Mouse (Mus musculus): ENCODE measurements at regions not wholly inside any gene's neighbourhood (a gene's known extent, or its start where the extent isn't known, plus 50 kb on each side); places are given as distances from the start of the nearest gene placed in this dataset.
A peak's percentile ranks its signal among the peaks of the same experiment; 100 is the strongest.

DNA sequence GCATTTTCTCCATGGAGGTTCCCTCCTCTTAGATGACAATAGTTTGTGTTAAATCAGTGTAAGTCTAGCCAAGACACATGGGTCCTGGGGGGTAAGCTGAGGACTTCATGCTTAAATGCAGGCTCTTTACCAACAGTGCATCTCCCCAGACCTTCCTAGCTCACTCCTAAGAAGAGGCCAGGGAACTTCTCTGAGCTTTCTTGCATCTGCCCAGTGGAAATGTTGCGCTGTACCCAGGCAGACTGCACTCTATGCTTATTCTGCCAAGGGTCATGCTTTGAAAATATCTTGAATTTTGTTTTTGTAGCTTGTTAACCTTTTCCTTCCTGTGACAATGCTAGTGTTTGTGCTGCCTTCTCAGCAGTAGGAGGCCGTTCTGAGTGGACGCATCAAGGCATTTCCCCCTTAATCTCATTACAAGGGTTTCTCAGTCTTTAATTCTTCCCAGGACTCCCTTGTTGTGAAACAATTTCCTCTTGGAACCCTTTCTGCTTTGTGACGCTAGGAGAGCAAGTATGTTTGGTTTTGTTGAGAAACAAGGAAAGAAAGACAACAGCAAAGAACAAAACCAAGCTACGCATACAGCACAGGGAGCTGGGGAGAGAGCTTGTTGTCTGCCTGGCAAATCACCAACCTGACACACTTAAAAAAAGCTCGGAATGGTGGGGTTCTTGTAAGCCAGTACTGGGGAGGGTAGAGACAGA lies 88.3 kb upstream of the Irf2bp2 start:
- DNase-seq (ENCODE audit: low spot score) = no peak

DNA sequence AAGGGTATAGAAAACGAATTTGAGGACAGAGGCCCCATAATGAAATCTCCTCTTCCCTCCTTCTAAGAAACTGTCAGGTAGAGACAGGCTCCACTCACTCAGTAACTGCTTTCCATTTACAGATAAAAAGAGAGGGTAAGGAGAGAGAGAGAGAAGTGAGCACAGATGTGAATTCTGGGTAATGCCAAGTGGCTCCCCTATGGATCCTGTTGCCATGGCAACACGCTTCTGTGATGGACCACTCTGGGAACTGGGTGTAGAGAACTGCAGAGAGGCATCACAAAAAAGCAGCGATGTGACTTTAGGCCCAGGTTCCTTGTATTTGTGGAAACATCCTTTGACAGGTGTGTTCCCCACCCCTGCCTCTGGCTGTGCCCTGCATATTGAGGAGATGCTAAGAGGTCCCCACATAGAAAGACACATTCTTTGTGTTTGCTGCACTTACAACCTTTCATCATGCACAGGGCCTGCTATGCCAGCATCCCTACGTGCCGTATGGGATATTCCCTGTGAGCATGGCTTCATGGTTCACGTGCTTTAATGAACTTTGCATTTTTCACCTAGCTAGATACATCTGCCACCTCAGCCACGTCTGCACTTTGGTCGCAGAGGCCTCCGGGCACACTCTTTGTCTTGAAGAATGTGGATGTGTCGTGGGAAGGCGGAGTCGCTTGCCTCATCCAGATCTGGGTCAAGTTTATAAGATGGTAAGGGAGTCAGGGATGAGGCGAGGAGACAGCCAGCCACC lies 84.4 kb upstream of the Irf2bp2 start:
- DNase-seq (ENCODE audit: low spot score) = no peak

- DNase-seq (ENCODE audit: low spot score) = no peak
Measured at GRCm38 (mm10) chr8:126675153-126675552, 81.4 kb upstream of the Irf2bp2 start.

- no peak for DNase-seq (ENCODE audit: low spot score)
Measured at GRCm38 (mm10) chr8:126673038-126673740, 79.4 kb upstream of the Irf2bp2 start.

DNA sequence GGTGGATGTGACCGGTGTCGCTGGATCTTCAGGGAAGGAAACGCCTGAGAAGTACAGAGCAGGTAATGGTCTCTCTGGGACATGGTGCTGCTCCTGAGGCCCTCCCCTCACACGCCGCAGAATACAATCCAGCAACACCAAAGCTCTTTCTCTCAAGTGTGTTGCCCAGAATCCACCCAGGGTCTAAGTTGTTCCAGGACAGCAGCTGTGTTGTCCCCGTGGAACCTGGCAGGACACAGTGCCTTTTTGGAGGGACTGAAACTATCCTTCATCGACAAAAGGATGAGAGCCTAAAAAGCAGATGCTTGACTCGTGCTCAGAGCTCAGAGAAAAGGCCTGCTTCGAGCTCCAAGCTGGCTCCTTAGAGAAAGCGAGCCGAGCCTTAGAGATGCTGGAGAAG lies 77.8 kb upstream of the Irf2bp2 start:
- no peak for DNase-seq (ENCODE audit: low spot score)

GRCm38 (mm10) chr8:126669919-126670318 lies 76.1 kb upstream of the Irf2bp2 start:
- no peak for DNase-seq (ENCODE audit: low spot score)

DNA sequence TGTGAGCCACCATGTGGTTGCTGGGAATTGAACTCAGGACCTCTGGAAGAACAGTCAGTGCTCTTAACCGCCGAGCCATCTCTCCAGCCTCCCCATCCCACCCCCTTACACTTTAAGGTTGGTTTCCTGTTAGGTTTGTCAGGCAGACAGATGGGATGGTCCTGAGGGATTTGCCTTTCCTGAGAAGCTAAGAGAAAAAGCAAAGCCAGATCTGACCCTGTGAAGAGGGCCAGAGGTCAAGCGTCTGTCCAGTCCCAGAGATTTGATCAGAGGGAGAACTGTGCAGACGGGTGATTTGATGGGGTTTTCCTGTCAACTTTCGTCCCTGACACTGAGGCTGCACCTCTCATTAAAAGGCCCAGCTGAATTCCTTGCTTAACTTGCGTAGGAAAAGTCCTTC lies 75.4 kb upstream of the Irf2bp2 start:
- no peak for DNase-seq (ENCODE audit: low spot score)

- DNase-seq (ENCODE audit: low spot score) = no peak
Measured at GRCm38 (mm10) chr8:126668657-126669025, 74.9 kb upstream of the Irf2bp2 start.

GRCm38 (mm10) chr8:126667721-126668656 lies 74.2 kb upstream of the Irf2bp2 start:
- DNase-seq (ENCODE audit: low spot score) = no peak

DNA sequence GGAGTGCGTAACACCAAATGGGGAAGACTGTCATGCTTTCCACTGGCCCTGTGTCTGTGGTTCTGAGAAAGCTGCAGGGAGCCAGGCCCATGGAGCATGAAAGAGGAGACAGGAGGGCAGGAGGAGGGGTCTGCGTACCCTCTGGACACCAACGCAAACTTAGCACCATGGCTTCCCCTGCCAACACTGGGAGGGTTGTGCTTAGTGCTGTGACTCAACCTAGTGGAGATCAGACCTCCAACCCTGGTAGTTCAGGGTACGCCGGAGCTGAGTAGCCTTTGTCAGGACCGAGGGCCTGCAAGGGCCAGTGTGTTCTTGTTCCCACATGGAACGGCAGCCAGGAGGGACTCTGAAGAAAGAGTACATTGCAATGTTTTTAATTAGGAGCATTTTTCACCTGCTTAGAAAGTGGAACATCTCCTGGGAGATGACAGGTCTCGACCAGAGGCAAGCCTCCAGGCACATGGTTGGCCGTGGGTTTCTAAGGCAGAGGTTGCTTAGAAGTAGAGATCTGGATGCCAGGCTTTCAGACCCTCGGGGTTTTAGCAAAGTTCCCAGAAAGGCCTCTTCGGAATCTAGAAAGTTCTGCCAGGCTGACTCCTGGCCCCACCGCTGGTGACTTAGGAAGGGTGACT lies 73.4 kb upstream of the Irf2bp2 start:
- no peak for DNase-seq (ENCODE audit: low spot score)

DNA sequence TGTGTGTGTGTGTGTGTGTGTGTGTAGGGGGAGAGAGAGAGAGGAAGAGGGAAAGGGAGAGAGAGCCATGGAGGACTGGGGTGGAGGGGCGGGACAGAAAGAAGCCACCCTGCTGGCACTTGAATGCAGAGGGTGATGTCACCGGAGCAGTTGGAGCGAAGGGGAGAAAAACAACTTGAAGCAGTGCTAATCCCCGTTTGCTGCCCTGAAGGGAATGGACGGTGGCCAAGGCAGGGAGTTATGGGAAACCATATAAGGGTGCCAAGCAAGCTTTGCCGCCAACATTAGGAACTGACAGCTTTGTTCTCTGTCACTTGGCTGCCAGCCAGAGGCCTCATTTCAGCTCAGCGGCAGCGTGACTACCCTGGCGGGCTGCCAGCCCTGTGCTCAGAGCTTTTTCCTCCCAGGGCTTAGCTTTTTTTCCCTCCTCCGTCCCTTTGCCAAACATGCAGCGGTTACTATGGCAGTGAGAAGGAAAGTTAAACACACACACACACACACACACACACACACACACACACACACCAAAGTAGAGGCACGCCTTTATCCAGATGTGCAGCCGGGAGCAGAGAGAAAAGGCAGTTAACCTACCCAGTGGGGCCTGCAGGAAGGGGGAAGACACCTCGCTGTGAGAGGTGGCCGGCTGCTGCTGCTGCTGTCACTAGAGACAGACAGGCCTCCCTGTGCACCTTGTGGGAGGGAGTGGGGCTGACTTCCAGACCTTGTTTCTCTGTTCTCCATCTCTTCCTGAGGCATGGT lies 72.7 kb upstream of the Irf2bp2 start:
- DNase-seq (ENCODE audit: low spot score) = peak; percentile 99

GRCm38 (mm10) chr8:126665581-126666241 lies 71.9 kb upstream of the Irf2bp2 start:
- peak; percentile 60 for DNase-seq (ENCODE audit: low spot score)

DNA sequence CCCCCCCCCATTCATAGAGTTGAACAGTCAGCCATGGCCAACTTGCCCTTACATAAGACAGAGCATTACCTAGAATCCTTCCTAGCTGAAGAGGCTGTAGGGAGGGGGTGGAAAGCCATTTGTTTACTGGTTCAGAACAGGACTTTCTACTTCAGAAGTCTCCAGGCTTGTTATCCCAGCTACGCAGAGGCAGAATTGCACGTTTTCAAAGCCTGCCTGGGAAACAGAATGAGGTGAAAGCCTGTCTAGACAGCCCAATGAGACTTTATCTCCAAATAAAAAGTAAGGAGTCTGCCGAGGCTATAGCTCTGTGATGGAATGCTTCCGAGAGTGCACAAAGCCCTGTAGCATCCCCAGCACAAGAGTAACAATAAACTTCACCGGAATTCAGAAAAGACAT lies 71.1 kb upstream of the Irf2bp2 start:
- no peak for DNase-seq (ENCODE audit: low spot score)

DNA sequence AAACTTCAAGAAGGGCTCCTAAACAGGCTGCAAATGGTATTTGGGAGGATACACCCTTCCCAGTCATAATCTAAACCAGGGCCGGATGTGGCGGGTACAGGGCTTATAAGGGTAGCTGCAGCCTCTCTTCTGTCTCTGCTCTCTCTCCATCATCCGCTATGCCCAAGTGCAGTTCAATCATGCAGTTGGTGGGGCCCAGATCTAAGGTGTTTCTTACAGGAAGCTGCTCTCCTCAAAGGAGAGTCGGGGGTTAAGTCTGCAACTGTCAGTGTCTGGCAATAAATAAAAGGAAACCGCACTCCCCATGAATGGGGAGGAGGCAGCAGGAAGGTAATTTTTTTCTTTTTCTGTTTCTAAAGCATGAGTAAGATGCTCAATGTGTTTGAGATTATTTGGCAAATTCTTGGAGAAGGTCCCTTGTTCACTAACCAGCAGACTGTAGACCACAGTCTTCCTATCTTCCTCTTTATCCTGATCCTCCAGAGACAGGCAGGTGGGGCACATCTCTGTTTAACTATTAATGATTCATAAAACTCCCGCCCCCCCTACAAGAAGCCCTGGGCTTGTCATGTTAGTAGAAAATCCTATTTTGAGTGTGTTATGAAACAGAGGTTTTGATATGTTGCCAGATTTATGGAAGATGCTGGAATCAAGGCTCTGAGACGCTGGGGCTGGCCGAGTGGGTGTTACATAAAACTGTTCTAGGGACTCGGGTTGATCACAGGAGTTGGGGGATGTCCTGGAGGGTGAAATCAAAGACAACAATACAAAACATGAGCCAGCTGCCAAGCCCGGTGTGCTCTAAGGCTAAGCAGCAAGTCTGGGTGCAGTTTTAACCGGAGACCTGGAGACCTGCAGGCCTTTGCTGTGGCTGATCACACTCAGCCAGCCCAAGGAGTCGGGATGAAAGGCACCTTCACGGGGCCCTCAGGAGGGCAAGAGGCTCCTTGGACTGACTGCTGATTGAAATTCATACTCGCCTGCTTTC lies 69.3 kb upstream of the Irf2bp2 start:
- DNase-seq (ENCODE audit: low spot score) = no peak

DNA sequence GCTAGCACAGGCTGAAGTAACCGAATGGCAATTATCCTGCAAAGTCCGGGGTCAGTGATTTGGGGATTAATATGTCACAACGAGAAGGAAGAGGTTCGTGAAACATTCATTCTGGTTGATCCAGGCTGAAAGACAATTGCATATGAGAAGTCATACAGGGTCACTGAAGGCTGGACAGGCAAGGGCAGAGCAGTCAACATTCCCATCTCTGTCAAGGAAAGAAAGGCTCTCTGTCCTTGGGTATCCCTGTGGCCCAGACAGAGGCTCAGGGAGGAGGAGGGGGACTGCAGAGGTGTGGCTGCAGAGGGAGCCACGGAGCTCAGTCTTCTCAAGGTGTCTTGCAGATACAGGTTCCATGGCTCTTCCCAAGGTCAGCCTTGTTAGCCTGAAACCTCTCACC lies 68.4 kb upstream of the Irf2bp2 start:
- DNase-seq (ENCODE audit: low spot score) = no peak

- DNase-seq (ENCODE audit: low spot score) = no peak
Measured at GRCm38 (mm10) chr8:126661511-126662142, 67.8 kb upstream of the Irf2bp2 start.

DNA sequence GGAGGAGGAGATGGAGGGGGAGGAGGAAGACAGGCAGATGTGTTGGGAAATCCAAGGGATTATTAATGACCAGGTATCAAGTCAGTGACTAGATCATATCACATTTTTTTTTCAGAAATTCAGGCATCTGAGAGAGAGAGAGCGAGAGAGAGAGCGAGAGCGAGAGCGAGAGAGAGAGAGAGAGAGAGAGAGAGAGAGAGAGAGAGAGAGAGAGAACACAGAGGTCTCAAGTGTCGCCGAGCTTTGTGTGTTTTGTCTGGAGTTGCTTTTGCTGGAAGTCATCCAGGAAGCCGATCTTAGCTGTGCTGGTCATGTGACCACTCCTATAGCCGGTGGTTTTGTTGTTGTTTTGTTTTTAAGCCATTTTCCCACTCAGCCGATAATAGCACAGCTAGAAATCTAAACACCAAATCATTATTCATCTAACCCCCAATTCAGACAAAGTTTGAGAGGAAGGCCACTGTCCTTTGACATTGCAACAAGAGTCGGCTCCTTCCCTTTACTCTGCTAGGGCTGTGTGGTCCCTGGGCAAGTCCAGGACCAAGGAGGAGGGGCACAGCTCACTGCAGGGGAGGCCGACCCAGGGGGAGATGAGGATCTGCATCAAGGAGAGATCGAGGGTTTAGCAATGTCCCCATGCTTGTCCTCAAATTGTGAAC lies 67.0 kb upstream of the Irf2bp2 start:
- DNase-seq (ENCODE audit: low spot score) = no peak
